Mouse (Mus musculus) C2C12 (cell line): ENCODE measurements around the gene Adcy9. TPM values are rescaled to one million over a fixed set of nuclear protein-coding genes. Genes with fewer than 3 reads are reported as not detected.
"Not testable (repeated sequence)": the region's sequence is repeated elsewhere in the genome, so short reads cannot be mapped to it uniquely, and the experiment has no call there.

Experiments used
- H3K27me3 ChIP-seq: one replicate; pipeline ENCODE4 v1.6.1; 2011; ENCODE audit not compliant: control insufficient read depth, insufficient read depth, insufficient read length
- H3K36me3 ChIP-seq: one replicate; pipeline ENCODE4 v1.6.1; 2011; ENCODE audit not compliant: control insufficient read depth, insufficient read depth
- H3K4me3 ChIP-seq: one replicate; pipeline ENCODE4 v1.5.1; 2011; ENCODE audit warnings: mild to moderate bottlenecking, control low read depth; ENCODE audit not compliant: poor library complexity, insufficient read depth, severe bottlenecking
- H3K79me2 ChIP-seq: one replicate; pipeline ENCODE4 v1.6.1; 2011; ENCODE audit not compliant: control insufficient read depth, insufficient read depth
- H3K79me3 ChIP-seq: one replicate; pipeline ENCODE4 v1.6.1; 2011; ENCODE audit warnings: low read depth, control low read depth
- H3ac ChIP-seq: one replicate; pipeline ENCODE3; 2011; ENCODE audit warnings: low read depth; ENCODE audit not compliant: control insufficient read depth, insufficient read length
- CEBPB ChIP-seq: IDR thresholded peaks from one replicate; pipeline ENCODE4 v1.6.1; 2011; ENCODE audit warnings: low read depth, mild to moderate bottlenecking, control low read depth, moderate library complexity
- CTCF ChIP-seq: IDR thresholded peaks from one replicate; pipeline ENCODE4 v1.5.1; 2011; ENCODE audit not compliant: control insufficient read depth, insufficient read depth, insufficient read length
- FOSL1 ChIP-seq: IDR thresholded peaks from one replicate; pipeline ENCODE4 v1.8.0; 2011; ENCODE audit warnings: mild to moderate bottlenecking, low read length; ENCODE audit not compliant: poor library complexity, insufficient read depth, severe bottlenecking
- MAX ChIP-seq: IDR thresholded peaks from one replicate; pipeline ENCODE4 v1.6.1; 2011; ENCODE audit warnings: mild to moderate bottlenecking, control low read depth
- MYOD1 ChIP-seq: IDR thresholded peaks from one replicate; pipeline ENCODE4 v1.6.1; 2011; ENCODE audit warnings: low read depth; ENCODE audit not compliant: control insufficient read depth, insufficient read length
- MYOG ChIP-seq: IDR thresholded peaks from one replicate; pipeline ENCODE4 v1.6.1; 2011; ENCODE audit not compliant: control insufficient read depth, insufficient read length; ENCODE audit errors: extremely low read depth
- USF1 ChIP-seq: IDR thresholded peaks from one replicate; pipeline ENCODE4 v1.6.1; 2011; ENCODE audit warnings: low read depth, mild to moderate bottlenecking, control low read depth, moderate library complexity
- polyA plus RNA-seq: library from polyadenylated mRNA; unstranded; fragments of >200 nt; fragmentation: generic; extraction: Trizol; gene quantifications from one replicate; pipeline ENCODE4 v1.2.1, GENCODE M21; 2012; ENCODE audit warnings: missing spikeins

Gene Adcy9
- polyA plus RNA-seq, 1 experiment: 2.2 TPM

GRCm38 (mm10) chr16:4267453-4267852, 152.8 kb downstream of the Adcy9 start:
- H3ac ChIP-seq: no peak overlapping the region
- H3K4me3 ChIP-seq: no peak overlapping the region
- TF ChIP-seq USF1 (no peak), FOSL1 (no peak), CEBPB (no peak), MYOG (no peak), CTCF (no peak), MAX (no peak), MYOD1 (no peak)
- H3K36me3 ChIP-seq: no peaks in the 10 kb centered on the region
- no peaks in the 10 kb centered on the region for H3K79me3 ChIP-seq
- H3K79me2 ChIP-seq: no peaks in the 10 kb centered on the region
- H3K27me3 ChIP-seq: no peaks in the 10 kb centered on the region

- H3K4me3 ChIP-seq: no peak overlapping the region
- no peaks in the 10 kb centered on the region for H3K79me2 ChIP-seq
- H3K79me3 ChIP-seq: no peaks in the 10 kb centered on the region
- no peaks in the 10 kb centered on the region for H3K36me3 ChIP-seq
- no peak overlapping the region for H3ac ChIP-seq
- H3K27me3 ChIP-seq: no peaks in the 10 kb centered on the region
- TF ChIP-seq MAX (no peak), FOSL1 (no peak), CEBPB (no peak), CTCF (no peak), MYOG (no peak), MYOD1 (no peak), USF1 (no peak)
Observed at GRCm38 (mm10) chr16:4265351-4265750, 154.9 kb downstream of the Adcy9 start.

GRCm38 (mm10) chr16:4263486-4263885, 156.8 kb downstream of the Adcy9 start:
- no peaks in the 10 kb centered on the region for H3K79me3 ChIP-seq
- no peaks in the 10 kb centered on the region for H3K79me2 ChIP-seq
- no peak overlapping the region for H3ac ChIP-seq
- H3K36me3 ChIP-seq: no peaks in the 10 kb centered on the region
- no peak overlapping the region for H3K4me3 ChIP-seq
- no peak for TF ChIP-seq MAX
- TF ChIP-seq USF1: no peak
- no peak for TF ChIP-seq CEBPB
- TF ChIP-seq MYOD1: no peak
- no peaks in the 10 kb centered on the region for H3K27me3 ChIP-seq

- Histone ChIP-seq H3K36me3 (no peaks in the 10 kb centered on the region), H3ac (no peak overlapping the region), H3K4me3 (no peak overlapping the region), H3K79me3 (no peaks in the 10 kb centered on the region), H3K79me2 (no peaks in the 10 kb centered on the region), H3K27me3 (no peaks in the 10 kb centered on the region)
- TF ChIP-seq MYOD1: no peak
- no peak for TF ChIP-seq CTCF
- no peak for TF ChIP-seq MYOG
- no peak for TF ChIP-seq CEBPB
- no peak for TF ChIP-seq FOSL1
- no peak for TF ChIP-seq MAX
- no peak for TF ChIP-seq USF1
Observed at GRCm38 (mm10) chr16:4257546-4257945, 162.8 kb downstream of the Adcy9 start.

- H3K4me3 ChIP-seq: no peak overlapping the region
- no peaks in the 10 kb centered on the region for H3K36me3 ChIP-seq
- TF ChIP-seq MYOD1 (no peak), CTCF (no peak), CEBPB (no peak), MYOG (no peak), MAX (no peak), FOSL1 (no peak)
- no peaks in the 10 kb centered on the region for H3K27me3 ChIP-seq
- H3K79me2 ChIP-seq: no peaks in the 10 kb centered on the region
- H3K79me3 ChIP-seq: no peaks in the 10 kb centered on the region
- no peak overlapping the region for H3ac ChIP-seq
Observed at GRCm38 (mm10) chr16:4248791-4249190, 171.5 kb downstream of the Adcy9 start.

GRCm38 (mm10) chr16:4245241-4245640, 175.1 kb downstream of the Adcy9 start:
- not testable (repeated sequence) for H3K79me3 ChIP-seq, H3K79me2 ChIP-seq, H3ac ChIP-seq, H3K4me3 ChIP-seq, H3K36me3 ChIP-seq, H3K27me3 ChIP-seq

Other genes starting within 250 kb of the Adcy9 start
- 8.2 TPM for gene Crebbp, start 206.5 kb downstream of the Adcy9 start, polyA plus RNA-seq
- gene Srl, start 121.3 kb upstream of the Adcy9 start, polyA plus RNA-seq: 11.4 TPM
- 19.0 TPM for gene Tfap4, start 139.4 kb upstream of the Adcy9 start, polyA plus RNA-seq
- 23.6 TPM for gene Glis2, start 174.2 kb upstream of the Adcy9 start, polyA plus RNA-seq
- 94.8 TPM for gene Pam16, start 204.5 kb upstream of the Adcy9 start, polyA plus RNA-seq
- gene Vasn, start 219.4 kb upstream of the Adcy9 start, polyA plus RNA-seq: 49.6 TPM
- gene Dnaja3, start 219.5 kb upstream of the Adcy9 start, polyA plus RNA-seq: 33.0 TPM